Mouse (Mus musculus) right cerebral cortex, postnatal 4 days (tissue): ENCODE measurements at regions not wholly inside any gene's neighbourhood (a gene's known extent, or its start where the extent isn't known, plus 50 kb on each side); places are given as distances from the start of the nearest gene placed in this dataset.
"Not testable (repeated sequence)": the region's sequence is repeated elsewhere in the genome, so short reads cannot be mapped to it uniquely, and the experiment has no call there.

Source experiments
- DNase-seq: peaks from one replicate; pipeline ENCODE4 v3.0.0-alpha.2; 2022

- DNase-seq: no peak
Measured at GRCm38 (mm10) chr5:118464931-118465801, 95.3 kb upstream of the Med13l start.

GRCm38 (mm10) chr5:118465991-118466750 lies 94.3 kb upstream of the Med13l start:
- DNase-seq: no peak

GRCm38 (mm10) chr5:118468739-118469138 lies 91.7 kb upstream of the Med13l start:
- DNase-seq: no peak

- no peak for DNase-seq
Measured at GRCm38 (mm10) chr5:118471569-118471968, 88.9 kb upstream of the Med13l start.

GRCm38 (mm10) chr5:118472291-118472690 lies 88.2 kb upstream of the Med13l start:
- DNase-seq: no peak

GRCm38 (mm10) chr5:118473128-118473730 lies 87.2 kb upstream of the Med13l start:
- DNase-seq: peak; percentile 18

- DNase-seq: no peak
Measured at GRCm38 (mm10) chr5:118476597-118476996, 83.9 kb upstream of the Med13l start.

- no peak for DNase-seq
Measured at GRCm38 (mm10) chr5:118477131-118478119, 83.1 kb upstream of the Med13l start.

- DNase-seq: peak; percentile 64
Measured at GRCm38 (mm10) chr5:118478120-118478768, 82.2 kb upstream of the Med13l start.

- no peak for DNase-seq
Measured at GRCm38 (mm10) chr5:118480000-118480399, 80.5 kb upstream of the Med13l start.

- no peak for DNase-seq
Measured at GRCm38 (mm10) chr5:118480965-118481793, 79.3 kb upstream of the Med13l start.

GRCm38 (mm10) chr5:118481794-118482049 lies 78.8 kb upstream of the Med13l start:
- no peak for DNase-seq

GRCm38 (mm10) chr5:118482598-118482997 lies 77.9 kb upstream of the Med13l start:
- no peak for DNase-seq

- DNase-seq: no peak
Measured at GRCm38 (mm10) chr5:118483001-118483400, 77.5 kb upstream of the Med13l start.

GRCm38 (mm10) chr5:118483532-118483931 lies 76.9 kb upstream of the Med13l start:
- DNase-seq: no peak

- DNase-seq: no peak
Measured at GRCm38 (mm10) chr5:118485191-118485590, 75.3 kb upstream of the Med13l start.

GRCm38 (mm10) chr5:118492522-118492921 lies 68.0 kb upstream of the Med13l start:
- DNase-seq: not testable (repeated sequence)

GRCm38 (mm10) chr5:118494649-118495477 lies 65.6 kb upstream of the Med13l start:
- no peak for DNase-seq

GRCm38 (mm10) chr5:118495478-118495760 lies 65.1 kb upstream of the Med13l start:
- no peak for DNase-seq

GRCm38 (mm10) chr5:118501624-118502023 lies 58.9 kb upstream of the Med13l start:
- no peak for DNase-seq
